Mouse (Mus musculus): ENCODE results near the gene Acpp. TPM values are rescaled to one million over a fixed set of nuclear protein-coding genes. Genes with fewer than 3 reads are reported as not detected.

Acpp gene
- polyA plus RNA-seq, 1 experiment from 2014 or later: 0.35 TPM

DNA sequence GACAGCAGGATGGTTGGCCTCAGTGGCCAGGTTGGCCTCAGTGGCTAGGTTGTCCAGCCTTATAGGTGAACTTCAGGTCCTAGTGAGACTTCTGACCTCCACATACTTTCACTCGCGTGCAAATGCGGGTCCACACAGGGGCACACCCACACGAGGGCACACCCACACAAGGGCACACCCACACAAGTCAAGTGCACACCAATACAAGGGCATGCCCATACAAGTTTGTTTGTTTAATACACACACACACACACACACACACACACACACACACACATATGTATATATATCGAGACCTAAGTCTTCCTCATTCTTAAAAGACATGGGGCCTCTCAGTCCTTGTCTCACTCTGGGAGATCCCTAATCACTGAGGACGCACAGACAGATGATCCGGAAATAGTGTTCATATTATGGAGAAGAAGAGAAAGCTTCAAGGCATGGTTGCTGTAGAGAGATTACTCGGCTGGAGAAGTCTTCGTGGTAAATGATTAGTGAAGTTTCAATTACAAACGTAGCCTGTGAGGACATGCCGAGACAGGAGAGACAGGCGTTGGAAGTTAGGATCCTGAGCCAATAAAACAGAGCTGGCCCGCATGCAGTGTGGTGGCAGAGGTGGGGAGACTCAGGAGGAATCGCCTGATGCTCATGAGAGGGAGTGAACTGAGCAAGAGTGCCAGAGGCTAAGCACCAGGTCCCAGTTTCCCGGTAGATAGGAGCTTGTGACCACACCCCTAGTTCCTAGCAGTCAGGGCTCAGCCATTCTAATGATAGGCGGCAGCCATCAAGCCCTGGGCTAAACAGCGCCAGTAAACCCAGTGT lies 23.7 kb upstream of the Acpp start:
- Histone ChIP-seq H3K36me3 (ENCODE audit: control insufficient read depth, insufficient read depth, low read length) (no peaks in the 10 kb centered on the region), H3K27me3 (ENCODE audit: control insufficient read depth, insufficient read depth, low read length) (no peaks in the 10 kb centered on the region), H3K27ac (replicated peaks in 1 of 2; ENCODE audit: control insufficient read depth in 1 of 2, insufficient read depth in 1 of 2, low read depth in 2 of 2, low read length in 2 of 2) (no peak overlapping the region), H3K4me3 (ENCODE audit: control insufficient read depth in 1 of 2, insufficient read depth in 1 of 2, low read depth in 1 of 2, low read length in 2 of 2) (no peak overlapping the region), H3K9ac (ENCODE audit: low read length) (no peak overlapping the region), H3K4me2 (ENCODE audit: low read length) (no peak overlapping the region), H3K4me1 (ENCODE audit: control insufficient read depth in 2 of 2, insufficient read depth in 2 of 2, low read length in 2 of 2) (no peaks in the 10 kb centered on the region), H3K9me3 (ENCODE audit: control insufficient read depth, low read length) (0 out of 2 replicates have a peak, but pooled peaks cover 3% of the 10 kb centered on the region)
- 73% methylated on average over 17 of the region's 17 CpGs for WGBS
- ATAC-seq (ENCODE audit: insufficient number of reproducible peaks, insufficient read depth, low FRiP score, low read depth): no peak

DNA sequence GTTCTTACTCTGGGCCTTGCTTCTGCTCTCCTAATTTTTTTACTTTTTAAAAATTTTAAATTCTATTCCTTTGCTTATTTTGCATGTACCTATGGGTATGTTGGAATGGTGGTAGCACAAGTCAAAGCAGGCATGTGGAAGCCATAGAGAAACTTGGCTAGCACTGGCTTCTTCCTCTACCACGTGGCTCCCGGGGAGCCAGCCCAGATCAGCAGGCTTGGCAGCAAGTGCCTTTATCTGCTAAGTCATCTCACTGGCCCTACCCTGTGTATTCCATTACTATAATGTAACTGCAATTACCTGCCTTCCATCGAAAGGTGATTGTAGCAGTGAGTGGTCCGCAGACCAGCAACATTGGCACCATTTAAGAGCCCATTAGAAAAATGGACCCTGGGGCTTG lies 22.8 kb upstream of the Acpp start:
- Histone ChIP-seq H3K27me3 (ENCODE audit: control insufficient read depth, insufficient read depth, low read length) (no peaks in the 10 kb centered on the region), H3K9ac (ENCODE audit: low read length) (no peak overlapping the region), H3K9me3 (ENCODE audit: control insufficient read depth, low read length) (0 out of 2 replicates have a peak, but pooled peaks cover 3% of the 10 kb centered on the region), H3K27ac (replicated peaks in 1 of 2; ENCODE audit: control insufficient read depth in 1 of 2, insufficient read depth in 1 of 2, low read depth in 2 of 2, low read length in 2 of 2) (no peak overlapping the region), H3K4me3 (ENCODE audit: control insufficient read depth in 1 of 2, insufficient read depth in 1 of 2, low read depth in 1 of 2, low read length in 2 of 2) (no peak overlapping the region), H3K4me1 (ENCODE audit: control insufficient read depth in 2 of 2, insufficient read depth in 2 of 2, low read length in 2 of 2) (no peaks in the 10 kb centered on the region), H3K4me2 (ENCODE audit: low read length) (no peak overlapping the region), H3K36me3 (ENCODE audit: control insufficient read depth, insufficient read depth, low read length) (no peaks in the 10 kb centered on the region)
- 84% methylated on average over 4 of the region's 4 CpGs for WGBS
- ATAC-seq (ENCODE audit: insufficient number of reproducible peaks, insufficient read depth, low FRiP score, low read depth): no peak

DNA sequence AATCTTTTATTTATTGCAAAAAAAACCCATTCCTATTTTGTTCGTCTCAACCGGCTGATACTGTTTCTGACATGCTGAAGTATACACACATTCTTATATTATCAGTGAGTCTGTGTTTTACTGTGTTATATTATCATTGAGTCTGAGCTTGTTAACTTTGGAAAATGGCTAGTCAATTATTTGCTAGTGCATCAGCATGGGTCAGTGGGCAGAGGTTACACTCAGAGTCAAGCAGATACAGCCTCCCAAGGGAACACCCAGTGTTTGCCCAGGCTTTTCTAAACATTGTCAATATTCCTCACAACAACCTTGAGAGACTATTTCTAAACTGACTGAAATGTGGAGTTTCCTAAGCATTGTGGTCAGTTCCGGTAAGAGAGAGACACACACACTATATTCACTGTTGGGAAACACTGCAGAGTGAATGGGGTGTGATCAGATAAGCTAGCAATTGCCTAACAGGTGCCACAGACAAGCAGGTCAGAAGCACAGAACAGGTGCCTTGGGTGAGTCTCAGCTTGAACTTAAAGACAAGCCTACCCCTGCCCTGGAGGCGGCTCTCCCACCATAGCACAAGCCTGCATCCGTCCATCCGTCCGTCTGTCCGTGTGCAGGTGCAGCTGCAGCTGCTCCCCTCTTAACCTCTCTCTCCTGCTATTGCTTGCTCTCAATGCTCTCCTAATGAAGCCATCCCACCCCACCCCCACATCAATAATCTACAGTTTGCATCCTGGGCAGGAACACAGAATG lies 18.1 kb upstream of the Acpp start:
- Histone ChIP-seq H3K4me1 (ENCODE audit: control insufficient read depth in 2 of 2, insufficient read depth in 2 of 2, low read length in 2 of 2) (no peaks in the 10 kb centered on the region), H3K9ac (ENCODE audit: low read length) (no peak overlapping the region), H3K4me2 (ENCODE audit: low read length) (no peak overlapping the region), H3K4me3 (ENCODE audit: control insufficient read depth in 1 of 2, insufficient read depth in 1 of 2, low read depth in 1 of 2, low read length in 2 of 2) (no peak overlapping the region), H3K27me3 (ENCODE audit: control insufficient read depth, insufficient read depth, low read length) (no peaks in the 10 kb centered on the region), H3K36me3 (ENCODE audit: control insufficient read depth, insufficient read depth, low read length) (no peaks in the 10 kb centered on the region), H3K27ac (replicated peaks in 1 of 2; ENCODE audit: control insufficient read depth in 1 of 2, insufficient read depth in 1 of 2, low read depth in 2 of 2, low read length in 2 of 2) (no peak overlapping the region), H3K9me3 (ENCODE audit: control insufficient read depth, low read length) (no peaks in the 10 kb centered on the region)
- ATAC-seq (ENCODE audit: insufficient number of reproducible peaks, insufficient read depth, low FRiP score, low read depth): no peak
- WGBS: 81% methylated on average over 8 of the region's 8 CpGs

DNA sequence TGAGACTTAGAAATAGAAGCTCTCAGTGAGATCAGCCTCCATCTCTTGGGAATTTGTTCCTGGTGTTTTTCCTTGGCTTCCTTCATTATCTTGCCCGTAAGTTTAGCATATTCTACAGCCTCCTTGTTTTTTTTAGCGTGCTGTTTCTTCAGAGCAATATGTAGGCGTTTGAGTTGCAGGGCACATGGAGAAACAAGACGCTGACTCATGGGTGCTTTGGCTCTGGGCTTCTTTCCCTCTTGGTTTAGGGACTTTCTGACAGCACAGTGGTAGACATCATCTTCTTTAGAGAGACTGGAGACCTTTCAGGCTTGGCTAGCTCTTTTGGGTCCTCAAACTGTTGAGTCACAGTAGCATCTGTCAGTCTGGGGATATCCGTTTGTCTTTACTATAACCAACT lies 6.6 kb upstream of the Acpp start:
- no peaks in the 10 kb centered on the region for H3K9me3 ChIP-seq (ENCODE audit: control insufficient read depth, low read length)
- ATAC-seq (ENCODE audit: insufficient number of reproducible peaks, insufficient read depth, low FRiP score, low read depth): no peak
- H3K27me3 ChIP-seq (ENCODE audit: control insufficient read depth, insufficient read depth, low read length): no peaks in the 10 kb centered on the region
- H3K27ac ChIP-seq (replicated peaks in 1 of 2; ENCODE audit: control insufficient read depth in 1 of 2, insufficient read depth in 1 of 2, low read depth in 2 of 2, low read length in 2 of 2): no peak overlapping the region
- 75% methylated on average over 5 of the region's 5 CpGs for WGBS
- no peaks in the 10 kb centered on the region for H3K36me3 ChIP-seq (ENCODE audit: control insufficient read depth, insufficient read depth, low read length)
- no peaks in the 10 kb centered on the region for H3K4me1 ChIP-seq (ENCODE audit: control insufficient read depth in 2 of 2, insufficient read depth in 2 of 2, low read length in 2 of 2)
- no peak overlapping the region for H3K4me2 ChIP-seq (ENCODE audit: low read length)
- H3K4me3 ChIP-seq (ENCODE audit: control insufficient read depth in 1 of 2, insufficient read depth in 1 of 2, low read depth in 1 of 2, low read length in 2 of 2): no peak overlapping the region
- H3K9ac ChIP-seq (ENCODE audit: low read length): no peak overlapping the region

DNA sequence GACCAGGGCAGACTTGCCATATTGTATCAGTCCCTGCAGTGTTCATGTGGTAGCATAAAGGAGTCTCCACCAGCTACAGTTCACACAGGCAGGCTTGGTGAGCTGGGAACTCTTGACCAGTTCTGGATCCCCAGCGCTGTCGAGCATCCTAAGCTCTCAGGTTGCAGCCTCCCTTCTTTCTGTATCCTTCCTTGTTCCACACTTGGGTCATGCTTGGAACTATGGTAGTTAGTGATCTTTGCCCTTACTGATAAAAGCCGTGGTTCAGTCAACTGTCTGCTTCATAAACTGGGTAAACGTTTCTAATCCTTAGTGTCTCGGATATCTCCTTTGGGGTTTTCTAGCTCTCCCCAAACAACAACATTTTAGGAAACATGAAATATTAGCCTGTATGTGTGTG lies 1.9 kb upstream of the Acpp start:
- ATAC-seq (ENCODE audit: insufficient number of reproducible peaks, insufficient read depth, low FRiP score, low read depth): no peak
- Histone ChIP-seq H3K27me3 (ENCODE audit: control insufficient read depth, insufficient read depth, low read length) (no peaks in the 10 kb centered on the region), H3K4me2 (ENCODE audit: low read length) (no peak overlapping the region), H3K4me3 (ENCODE audit: control insufficient read depth in 1 of 2, insufficient read depth in 1 of 2, low read depth in 1 of 2, low read length in 2 of 2) (no peak overlapping the region), H3K9ac (ENCODE audit: low read length) (no peak overlapping the region), H3K36me3 (ENCODE audit: control insufficient read depth, insufficient read depth, low read length) (no peaks in the 10 kb centered on the region), H3K4me1 (ENCODE audit: control insufficient read depth in 2 of 2, insufficient read depth in 2 of 2, low read length in 2 of 2) (peaks cover 0 to 5% of the 10 kb centered on the region in 2 experiments; a peak in 1 of 4 replicates), H3K9me3 (ENCODE audit: control insufficient read depth, low read length) (no peaks in the 10 kb centered on the region), H3K27ac (replicated peaks in 1 of 2; ENCODE audit: control insufficient read depth in 1 of 2, insufficient read depth in 1 of 2, low read depth in 2 of 2, low read length in 2 of 2) (no peak overlapping the region)
- 85% methylated on average over 5 of the region's 5 CpGs for WGBS

DNA sequence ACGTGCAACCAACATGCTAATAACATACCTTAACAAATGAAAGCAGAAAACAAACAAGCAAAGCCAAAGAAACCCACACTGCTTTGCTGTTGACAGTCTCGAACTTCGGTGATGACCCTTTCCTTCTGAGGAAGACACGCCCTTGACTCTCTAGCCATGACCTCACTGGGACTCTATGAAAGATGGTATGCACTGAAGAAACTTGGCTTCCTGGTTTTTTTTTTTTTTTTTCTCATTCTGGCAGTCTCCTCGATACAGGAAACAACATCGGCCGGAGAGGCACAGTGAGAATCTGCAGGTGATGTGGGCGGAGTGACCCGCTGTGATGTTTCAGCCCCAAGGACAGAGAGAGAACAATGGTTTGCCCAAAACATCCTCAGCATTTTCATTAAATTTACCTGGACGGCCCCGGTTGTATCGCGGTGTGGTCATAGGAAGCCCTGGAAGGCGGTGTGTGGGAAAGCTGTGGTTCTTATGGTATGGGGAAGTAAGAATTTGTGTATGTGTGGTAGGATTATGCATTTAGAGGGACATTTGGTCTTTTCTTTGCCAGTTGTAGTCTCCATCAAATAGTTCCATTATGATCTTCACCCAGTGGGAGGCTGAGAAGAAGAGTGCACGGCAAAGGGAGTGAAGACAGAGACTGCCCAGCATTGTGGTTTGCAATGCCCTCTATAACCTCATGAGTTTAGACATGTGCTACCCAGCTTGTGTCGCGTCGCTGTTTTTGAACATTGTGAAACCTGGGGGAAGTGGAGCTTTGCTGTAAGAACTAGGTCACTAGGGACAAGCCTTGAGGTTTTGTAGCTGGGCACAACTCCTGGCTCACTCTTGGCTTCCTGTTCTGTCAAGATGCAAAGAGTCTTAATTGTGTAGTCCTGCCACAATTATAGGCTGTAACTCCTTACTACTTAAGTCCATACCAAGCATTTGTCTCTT lies 1.2 kb upstream of the Acpp start:
- no peak for ATAC-seq (ENCODE audit: insufficient number of reproducible peaks, insufficient read depth, low FRiP score, low read depth)
- no peaks in the 10 kb centered on the region for H3K36me3 ChIP-seq (ENCODE audit: control insufficient read depth, insufficient read depth, low read length)
- peaks cover 0 to 5% of the 10 kb centered on the region in 2 experiments; a peak in 1 of 4 replicates for H3K4me1 ChIP-seq (ENCODE audit: control insufficient read depth in 2 of 2, insufficient read depth in 2 of 2, low read length in 2 of 2)
- WGBS: 80% methylated on average over 18 of the region's 18 CpGs
- H3K9me3 ChIP-seq (ENCODE audit: control insufficient read depth, low read length): no peaks in the 10 kb centered on the region
- no peaks in the 10 kb centered on the region for H3K27me3 ChIP-seq (ENCODE audit: control insufficient read depth, insufficient read depth, low read length)
- no peak overlapping the region for H3K27ac ChIP-seq (replicated peaks in 1 of 2; ENCODE audit: control insufficient read depth in 1 of 2, insufficient read depth in 1 of 2, low read depth in 2 of 2, low read length in 2 of 2)
- H3K4me2 ChIP-seq (ENCODE audit: low read length): no peak overlapping the region
- H3K4me3 ChIP-seq (ENCODE audit: control insufficient read depth in 1 of 2, insufficient read depth in 1 of 2, low read depth in 1 of 2, low read length in 2 of 2): no peak overlapping the region
- no peak overlapping the region for H3K9ac ChIP-seq (ENCODE audit: low read length)

DNA sequence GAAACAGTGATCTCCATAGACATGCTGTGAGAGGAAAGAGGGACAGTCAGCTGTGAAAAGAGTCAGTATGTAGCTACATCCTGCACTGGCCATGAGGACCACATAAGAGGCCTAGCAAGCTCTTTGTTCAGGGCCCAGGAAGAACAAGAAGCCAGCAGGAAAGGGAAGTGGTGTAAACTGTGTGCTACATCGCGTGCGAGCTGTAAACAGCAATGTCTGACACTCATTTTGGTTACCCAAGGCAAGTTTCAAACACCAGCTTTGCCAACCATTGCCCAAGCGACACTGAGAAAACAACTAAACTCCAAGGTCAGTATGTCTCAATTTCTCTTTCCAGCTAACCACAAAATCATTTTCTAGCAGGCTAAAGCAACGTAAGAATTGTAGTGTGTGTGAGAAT lies 6.2 kb downstream of the Acpp start:
- H3K9ac ChIP-seq (ENCODE audit: low read length): no peak overlapping the region
- H3K27ac ChIP-seq (replicated peaks in 1 of 2; ENCODE audit: control insufficient read depth in 1 of 2, insufficient read depth in 1 of 2, low read depth in 2 of 2, low read length in 2 of 2): no peak overlapping the region
- H3K4me1 ChIP-seq (ENCODE audit: control insufficient read depth in 2 of 2, insufficient read depth in 2 of 2, low read length in 2 of 2): no peaks in the 10 kb centered on the region
- no peak overlapping the region for H3K4me3 ChIP-seq (ENCODE audit: control insufficient read depth in 1 of 2, insufficient read depth in 1 of 2, low read depth in 1 of 2, low read length in 2 of 2)
- no peaks in the 10 kb centered on the region for H3K9me3 ChIP-seq (ENCODE audit: control insufficient read depth, low read length)
- 80% methylated on average over 5 of the region's 5 CpGs for WGBS
- no peaks in the 10 kb centered on the region for H3K36me3 ChIP-seq (ENCODE audit: control insufficient read depth, insufficient read depth, low read length)
- H3K27me3 ChIP-seq (ENCODE audit: control insufficient read depth, insufficient read depth, low read length): no peaks in the 10 kb centered on the region
- no peak overlapping the region for H3K4me2 ChIP-seq (ENCODE audit: low read length)
- no peak for ATAC-seq (ENCODE audit: insufficient number of reproducible peaks, insufficient read depth, low FRiP score, low read depth)
